Mouse (Mus musculus) G1E (cell line): ENCODE measurements around the gene Oard1. TPM values are rescaled to one million over a fixed set of nuclear protein-coding genes. Genes with fewer than 3 reads are reported as not detected.

Experiments used
- ATAC-seq: 2 replicates; pipeline ENCODE4 v1.8.0; 2016; ENCODE audit warnings: mild to moderate bottlenecking; ENCODE audit not compliant: insufficient number of reproducible peaks, poor library complexity, low FRiP score, severe bottlenecking; ENCODE audit errors: extremely low read depth
- DNase-seq: peaks from one replicate; pipeline ENCODE4 v3.0.0; 2012; ENCODE audit warnings: low spot score
- H3K27me3 ChIP-seq: 2 replicates; pipeline ENCODE4 v1.6.1; 2012; ENCODE audit warnings: mild to moderate bottlenecking, low read length, inconsistent platforms; ENCODE audit not compliant: insufficient read depth
- H3K36me3 ChIP-seq: replicated peaks from 2 replicates; pipeline ENCODE3; 2012; ENCODE audit warnings: mild to moderate bottlenecking, inconsistent platforms
- H3K4me1 ChIP-seq: 2 replicates; pipeline ENCODE4 v1.6.1; 2012; ENCODE audit warnings: low read depth, low read length, inconsistent platforms, mixed read lengths; ENCODE audit not compliant: insufficient read depth
- H3K4me3 ChIP-seq: 2 replicates; pipeline ENCODE4 v1.5.1; 2012; ENCODE audit warnings: low read depth, mild to moderate bottlenecking, inconsistent platforms, low read length, moderate library complexity, mixed read lengths
- H3K9me3 ChIP-seq: replicated peaks from 2 replicates; pipeline ENCODE4 v1.6.1; 2012; ENCODE audit warnings: inconsistent platforms
- CTCF ChIP-seq: IDR thresholded peaks from 2 replicates; pipeline ENCODE4 v1.5.1; 2012; ENCODE audit warnings: low read depth, low read length, inconsistent platforms, mixed read lengths
- GATA1 ChIP-seq: IDR thresholded peaks from 2 replicates; pipeline ENCODE4 v1.6.1; 2012; ENCODE audit warnings: borderline replicate concordance, low read length, inconsistent platforms, mixed read lengths
- GATA2 ChIP-seq: IDR thresholded peaks from 2 replicates; pipeline ENCODE4 v1.6.1; 2012; ENCODE audit warnings: low read depth, low read length, inconsistent platforms, borderline replicate concordance
- POLR2AphosphoS5 ChIP-seq: IDR thresholded peaks from 2 replicates; pipeline ENCODE4 v1.6.1; 2012; ENCODE audit warnings: low read depth, low read length, inconsistent platforms; ENCODE audit not compliant: insufficient replicate concordance
- TAL1 ChIP-seq: conservative IDR thresholded peaks from 2 replicates; pipeline ENCODE4 v1.6.1; 2012; ENCODE audit warnings: low read depth, low read length, inconsistent platforms, mixed read lengths
- polyA plus RNA-seq: library from polyadenylated mRNA; stranded (reverse); fragments of >175 nt; gene quantifications from 2 replicates; pipeline ENCODE4 v1.2.3, GENCODE M21; 2012
- total RNA-seq, 2 experiments: library from RNA; stranded (forward) in 1 of 2; stranded (reverse) in 1 of 2; fragments of 200-1000 nt in 1 of 2; fragments of >200 nt in 1 of 2; fragmentation: Nextera tagmentation in 1 of 2; gene quantifications; 2 replicates each; pipeline ENCODE4 v1.2.3; 2014 to 2017

The Oard1 gene
- total and polyA plus RNA-seq, 3 experiments: 5.0 to 83.4 (median 34.3) TPM

- Histone ChIP-seq H3K9me3 (no peaks in the 10 kb centered on the region), H3K36me3 (peaks cover 61% of the 10 kb centered on the region), H3K27me3 (no peaks in the 10 kb centered on the region), H3K4me1 (peaks cover 58% of the 10 kb centered on the region), H3K4me3 (no peak overlapping the region)
- no peak for TF ChIP-seq CTCF
- no peak for TF ChIP-seq POLR2AphosphoS5
- DNase-seq: no peak
- ATAC-seq: no peak
Observed at GRCm38 (mm10) chr17:48404706-48405105, 5.1 kb upstream of the Oard1 start.

GRCm38 (mm10) chr17:48407154-48407553 is 2.7 kb upstream of the Oard1 start:
- Histone ChIP-seq H3K36me3 (peaks cover 44% of the 10 kb centered on the region), H3K4me1 (peaks cover 54% of the 10 kb centered on the region), H3K4me3 (peak overlapping the region; percentile 28; the same call in 1 of the 2 replicates), H3K27me3 (no peaks in the 10 kb centered on the region), H3K9me3 (no peaks in the 10 kb centered on the region)
- TF ChIP-seq GATA1: no peak
- no peak for TF ChIP-seq TAL1
- TF ChIP-seq GATA2: no peak
- TF ChIP-seq CTCF: no peak
- TF ChIP-seq POLR2AphosphoS5: no peak
- ATAC-seq (no peak), DNase-seq (no peak)

- ATAC-seq (no peak), DNase-seq (no peak)
- peaks cover 57% of the 10 kb centered on the region for H3K4me1 ChIP-seq
Observed at GRCm38 (mm10) chr17:48407910-48408525, 1.8 kb upstream of the Oard1 start.

DNA sequence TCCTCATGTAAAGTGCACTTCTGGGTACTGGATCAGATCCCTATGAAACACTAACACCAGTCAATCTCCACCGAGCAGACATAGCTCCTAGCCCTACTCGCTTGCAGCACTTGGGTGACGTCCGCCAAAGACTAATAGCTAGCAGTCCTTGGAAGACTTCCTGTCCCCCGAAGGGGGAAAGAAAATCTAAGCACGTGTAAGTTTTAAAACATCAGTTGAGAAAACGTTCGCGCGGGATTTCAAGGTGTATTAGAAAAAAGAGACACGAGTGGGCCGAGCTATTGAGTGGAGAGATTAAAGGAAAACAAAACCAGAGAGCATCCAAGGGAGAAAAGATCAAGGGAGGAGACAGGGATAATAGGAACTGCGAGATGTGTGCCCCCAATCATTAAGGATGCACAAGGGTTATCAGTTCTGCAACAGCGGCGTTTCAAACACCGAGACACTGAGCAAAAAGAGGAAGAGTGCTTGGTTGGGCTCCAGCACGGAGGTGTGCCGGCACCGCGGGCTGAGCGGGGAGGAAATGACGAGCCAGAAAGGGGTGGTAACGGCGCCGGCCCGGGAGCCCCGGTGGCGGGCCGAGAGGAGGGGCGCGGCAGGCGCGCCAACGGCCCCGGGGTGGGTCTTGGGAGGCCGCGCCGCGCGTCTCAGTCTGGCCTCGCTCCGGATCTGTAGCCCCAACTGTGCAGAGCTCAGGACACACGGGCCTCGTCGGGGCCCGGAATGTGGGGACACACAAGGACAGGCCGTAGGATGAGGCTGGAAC is 1.1 kb upstream of the Oard1 start:
- DNase-seq (peak; percentile 93), ATAC-seq (peak; percentile 24; the same call in 1 of the 2 replicates)
- TF ChIP-seq GATA1: no peak
- TF ChIP-seq GATA2: no peak
- TF ChIP-seq TAL1: no peak
- no peak for TF ChIP-seq CTCF
- H3K4me3 ChIP-seq: peak overlapping the region; percentile 92
- no peaks in the 10 kb centered on the region for H3K9me3 ChIP-seq
- H3K36me3 ChIP-seq: peaks cover 50% of the 10 kb centered on the region
- H3K27me3 ChIP-seq: no peaks in the 10 kb centered on the region
- H3K4me1 ChIP-seq: peaks cover 56% of the 10 kb centered on the region

More at GRCm38 (mm10) chr17:48407910-48408525, 1.8 kb upstream of the Oard1 start:
- H3K9me3 ChIP-seq: no peaks in the 10 kb centered on the region
- TF ChIP-seq CTCF (no peak), GATA1 (no peak), POLR2AphosphoS5 (no peak)
- no peaks in the 10 kb centered on the region for H3K27me3 ChIP-seq
- peak overlapping the region; percentile 92 for H3K4me3 ChIP-seq
- peaks cover 45% of the 10 kb centered on the region for H3K36me3 ChIP-seq

DNA sequence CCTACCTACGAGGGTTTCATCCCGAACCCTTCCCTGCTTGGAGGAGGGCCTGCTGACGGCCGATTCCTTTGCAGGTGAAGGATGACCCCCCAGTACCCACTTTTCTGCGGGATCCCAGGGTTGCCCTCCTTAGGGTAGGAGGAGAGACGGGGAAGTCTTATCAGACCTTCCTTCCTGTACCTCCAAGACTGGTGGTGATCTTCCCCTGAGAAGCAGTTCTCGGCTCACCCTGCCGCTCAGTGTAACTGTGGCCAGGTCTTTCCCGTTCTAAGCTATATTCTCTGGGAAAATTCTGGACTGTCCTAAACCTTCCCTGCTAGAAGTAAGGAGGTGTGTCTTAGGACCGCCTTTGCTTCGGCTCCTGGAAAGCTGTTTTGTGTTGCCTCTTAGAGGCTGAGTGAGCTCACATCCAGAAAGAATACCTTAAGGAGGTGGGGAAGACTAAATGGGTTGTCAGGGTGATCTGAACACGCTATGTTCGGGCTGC is 528 bp downstream of the Oard1 start:
- DNase-seq (peak; percentile 43), ATAC-seq (no peak)
- peaks cover 56% of the 10 kb centered on the region for H3K36me3 ChIP-seq
- peaks cover 46% of the 10 kb centered on the region for H3K4me1 ChIP-seq
- TF ChIP-seq GATA1 (no peak), TAL1 (no peak), GATA2 (no peak), CTCF (no peak), POLR2AphosphoS5 (no peak)
- no peaks in the 10 kb centered on the region for H3K9me3 ChIP-seq
- no peaks in the 10 kb centered on the region for H3K27me3 ChIP-seq
- H3K4me3 ChIP-seq: peak overlapping the region; percentile 92

DNA sequence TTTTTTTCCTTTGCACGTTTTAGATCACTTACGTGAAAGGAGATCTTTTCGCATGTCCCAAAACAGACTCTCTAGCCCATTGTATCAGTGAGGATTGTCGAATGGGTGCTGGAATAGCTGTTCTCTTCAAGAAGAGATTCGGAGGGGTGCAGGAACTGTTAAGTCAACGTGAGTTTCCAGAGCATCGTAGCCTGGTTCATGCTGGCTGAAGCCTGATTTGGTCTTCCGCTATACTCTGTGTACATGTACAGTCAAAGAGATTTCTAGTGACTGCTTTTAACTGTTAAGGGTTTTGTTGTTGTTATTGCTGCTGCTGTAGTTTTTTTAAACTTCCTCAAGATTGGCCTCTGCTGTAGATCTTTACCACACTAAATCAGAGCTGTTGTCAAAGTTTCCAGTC is 1.4 kb downstream of the Oard1 start:
- Histone ChIP-seq H3K4me3 (peak overlapping the region; percentile 92), H3K4me1 (peaks cover 41% of the 10 kb centered on the region), H3K36me3 (peaks cover 58% of the 10 kb centered on the region), H3K27me3 (no peaks in the 10 kb centered on the region), H3K9me3 (no peaks in the 10 kb centered on the region)
- ATAC-seq: no peak
- TF ChIP-seq CTCF: no peak
- TF ChIP-seq TAL1: no peak
- TF ChIP-seq POLR2AphosphoS5: no peak
- no peak for TF ChIP-seq GATA1
- TF ChIP-seq GATA2: no peak
- DNase-seq: no peak

DNA sequence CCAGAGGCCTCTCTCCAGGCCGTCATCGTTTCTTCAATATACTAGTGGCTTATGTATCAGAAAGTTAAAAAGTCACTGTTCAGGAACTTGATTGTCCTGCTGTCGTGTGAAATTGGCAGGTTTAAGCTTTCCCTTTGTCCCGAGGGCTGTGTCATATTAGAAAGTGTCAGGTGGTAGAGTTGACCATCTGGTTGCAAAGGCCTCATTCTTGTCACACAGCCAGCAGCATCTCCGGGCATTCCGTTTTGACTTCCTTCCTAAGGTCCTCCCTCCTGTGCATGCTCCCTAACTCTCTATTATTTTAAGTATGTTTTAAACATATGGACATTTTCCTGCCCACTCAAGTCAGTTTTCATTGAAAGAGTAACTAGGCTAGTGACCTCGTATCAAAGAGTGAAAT is 6.2 kb downstream of the Oard1 start:
- Histone ChIP-seq H3K4me1 (peaks cover 43% of the 10 kb centered on the region), H3K27me3 (no peaks in the 10 kb centered on the region), H3K36me3 (peaks cover 78% of the 10 kb centered on the region), H3K9me3 (no peaks in the 10 kb centered on the region), H3K4me3 (no peak overlapping the region)
- DNase-seq (no peak), ATAC-seq (no peak)
- TF ChIP-seq GATA2 (no peak), GATA1 (no peak), TAL1 (no peak), CTCF (no peak), POLR2AphosphoS5 (no peak)
